Mouse (Mus musculus) bone marrow, adult 2 months (tissue): ENCODE measurements at regions not wholly inside any gene's neighbourhood (a gene's known extent, or its start where the extent isn't known, plus 50 kb on each side); places are given as distances from the start of the nearest gene placed in this dataset.

Source experiments
- CTCF ChIP-seq: fragments of 200-500 bp; IDR thresholded peaks from 2 replicates; pipeline ENCODE4 v1.5.1; 2011; ENCODE audit warnings: low read length, control low read depth; ENCODE audit not compliant: control insufficient read depth, insufficient read depth
- POLR2A ChIP-seq: fragments of 200-500 bp; IDR thresholded peaks from 2 replicates; pipeline ENCODE4 v1.6.1; 2011; ENCODE audit warnings: low read depth, mild to moderate bottlenecking, control low read depth, low read length, borderline replicate concordance; ENCODE audit not compliant: control insufficient read depth

DNA sequence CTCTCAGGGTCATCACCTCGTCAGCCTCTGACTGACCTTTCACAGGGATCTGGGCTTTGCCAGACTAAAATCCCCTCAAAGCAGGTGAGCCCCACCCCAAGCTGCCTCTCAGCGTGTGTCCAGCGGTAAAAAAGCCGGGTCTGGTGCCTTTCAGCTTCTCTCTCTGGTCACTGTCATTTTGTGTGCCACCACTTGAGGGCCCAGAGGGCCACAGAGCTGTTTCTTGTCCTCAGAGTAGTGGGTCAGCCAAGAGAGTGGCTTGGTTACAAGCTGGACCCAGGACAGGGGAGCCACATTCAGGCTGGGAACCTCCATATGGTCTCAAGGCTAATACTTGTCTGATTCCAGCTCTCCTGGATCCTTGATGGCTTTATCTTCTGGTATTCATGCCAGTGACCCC, 89.0 kb downstream of the Hif1an start:
- no peak for TF ChIP-seq CTCF
- no peak for TF ChIP-seq POLR2A
